Mouse (Mus musculus) CD4-positive, CD25-positive, alpha-beta regulatory T cell, adult 2 months (primary cell): ENCODE results near the gene Trappc10.

ENCODE experiments used
- DNase-seq: peaks from one replicate; pipeline ENCODE4 v3.0.0-alpha.2; 2012; ENCODE audit warnings: low read depth, low spot score

Gene Trappc10

GRCm38 (mm10) chr10:78160369-78161095 is 83.9 kb downstream of the Trappc10 start:
- DNase-seq, result peak; percentile 81

- peak; percentile 88 for DNase-seq
Measured at GRCm38 (mm10) chr10:78159906-78160305, 84.5 kb downstream of the Trappc10 start.

- peak; percentile 82 for DNase-seq
Measured at GRCm38 (mm10) chr10:78159252-78159878, 85.1 kb downstream of the Trappc10 start.

GRCm38 (mm10) chr10:78158041-78158440 is 86.4 kb downstream of the Trappc10 start:
- DNase-seq, result no peak

- no peak for DNase-seq
Measured at GRCm38 (mm10) chr10:78156926-78157325, 87.5 kb downstream of the Trappc10 start.

- DNase-seq, result no peak
Measured at GRCm38 (mm10) chr10:78148834-78149766, 95.3 kb downstream of the Trappc10 start.

GRCm38 (mm10) chr10:78147908-78148441 is 96.5 kb downstream of the Trappc10 start:
- no peak for DNase-seq

GRCm38 (mm10) chr10:78143727-78144505 is 100.5 kb downstream of the Trappc10 start:
- no peak for DNase-seq

GRCm38 (mm10) chr10:78140843-78141242 is 103.6 kb downstream of the Trappc10 start:
- no peak for DNase-seq

GRCm38 (mm10) chr10:78140251-78140600 is 104.2 kb downstream of the Trappc10 start:
- DNase-seq, result no peak

GRCm38 (mm10) chr10:78139572-78140250 is 104.7 kb downstream of the Trappc10 start:
- DNase-seq, result no peak

GRCm38 (mm10) chr10:78138812-78139523 is 105.5 kb downstream of the Trappc10 start:
- no peak for DNase-seq

GRCm38 (mm10) chr10:78137191-78137590 is 107.2 kb downstream of the Trappc10 start:
- no peak for DNase-seq
